Mouse (Mus musculus): Measurements from ENCODE around the gene Tspo2. TPM values are rescaled to one million over a fixed set of nuclear protein-coding genes. Genes with fewer than 3 reads are reported as not detected.

The Tspo2 gene
- polyA plus RNA-seq, 1 experiment: not detected

DNA sequence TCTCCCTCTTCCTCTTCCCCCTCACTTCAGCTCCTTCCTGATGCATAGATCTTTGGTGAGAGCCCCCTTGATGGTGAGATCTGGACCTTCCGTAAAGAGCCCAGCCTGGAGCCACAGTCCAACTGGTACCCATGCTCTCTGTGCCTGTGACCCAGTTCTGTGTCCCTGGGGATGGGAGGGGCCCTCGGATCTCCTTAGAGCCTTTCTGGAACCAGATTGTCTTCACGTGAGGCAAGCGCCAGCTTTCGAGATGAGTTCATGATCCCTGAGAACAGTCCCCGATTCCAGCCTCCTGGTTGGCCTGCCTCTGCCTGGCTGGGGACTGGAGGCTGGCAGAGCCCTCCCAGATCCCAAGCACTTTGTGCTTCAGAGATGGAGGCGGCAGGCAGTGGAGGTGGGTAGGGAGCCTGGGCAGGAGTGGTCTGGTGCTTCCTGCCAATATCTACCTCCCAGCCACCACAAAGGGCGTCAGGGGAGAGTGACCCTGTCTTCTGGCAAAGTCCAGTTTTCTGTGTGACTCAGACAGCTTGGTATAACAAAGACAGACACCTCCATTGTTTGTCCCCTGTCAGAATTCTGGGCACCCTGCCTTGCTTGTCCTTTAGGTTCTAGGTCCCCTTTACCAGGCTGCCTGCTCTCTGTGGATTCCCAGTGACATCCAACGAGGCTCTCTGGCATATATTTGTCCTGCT, 577 bp upstream of the Tspo2 start:
- peaks cover 29% of the 10 kb centered on the region for H3K4me1 ChIP-seq
- no peak for TF ChIP-seq FLI1 (IDR thresholded peaks at IDR 0.05; ENCODE audit: low read length)
- TF ChIP-seq GATA1 (IDR thresholded peaks at IDR 0.05; ENCODE audit: borderline replicate concordance, low read length): no peak
- no peaks in the 10 kb centered on the region for H3K9me3 ChIP-seq
- no peaks in the 10 kb centered on the region for H3K36me3 ChIP-seq (replicated peaks; ENCODE audit: low read length)
- H3K4me3 ChIP-seq (replicated peaks): no peak overlapping the region
- peaks cover 13% of the 10 kb centered on the region for H3K27me3 ChIP-seq (replicated peaks)

DNA sequence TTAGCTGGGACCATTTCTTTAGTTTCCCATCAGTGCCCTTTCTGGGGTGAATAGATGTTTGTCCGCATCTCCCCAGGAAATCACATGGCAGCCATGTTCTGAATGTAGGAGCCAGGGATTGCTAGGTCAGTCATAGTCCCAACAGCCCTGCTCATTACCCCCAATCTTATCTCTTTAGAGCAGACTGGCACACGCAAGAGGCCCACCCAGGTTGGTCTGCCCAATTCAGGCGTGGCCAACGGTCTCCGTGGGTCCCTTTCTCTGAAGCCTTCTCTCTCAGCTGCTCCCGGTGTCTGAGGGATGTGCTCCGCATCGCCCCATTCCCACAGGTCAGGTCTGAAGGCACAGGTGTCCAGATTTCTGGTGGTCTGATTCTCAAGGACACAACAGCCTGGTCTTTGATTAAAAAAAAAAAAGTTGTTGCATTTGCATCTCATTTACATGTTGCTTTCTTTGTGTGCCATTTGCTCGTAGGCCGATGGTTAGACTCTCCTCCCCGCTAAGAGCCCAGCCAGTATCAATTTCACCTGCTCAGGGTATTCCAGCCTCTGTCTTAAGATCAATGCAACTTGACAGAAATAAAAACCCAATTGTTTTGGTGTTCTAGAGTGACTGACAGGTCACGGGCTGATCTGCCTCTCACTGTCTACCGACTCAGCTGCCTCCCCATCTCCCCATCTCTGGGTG, 513 bp downstream of the Tspo2 start:
- Histone ChIP-seq H3K4me1 (peaks cover 29% of the 10 kb centered on the region), H3K4me3 (replicated peaks) (no peak overlapping the region)

DNA sequence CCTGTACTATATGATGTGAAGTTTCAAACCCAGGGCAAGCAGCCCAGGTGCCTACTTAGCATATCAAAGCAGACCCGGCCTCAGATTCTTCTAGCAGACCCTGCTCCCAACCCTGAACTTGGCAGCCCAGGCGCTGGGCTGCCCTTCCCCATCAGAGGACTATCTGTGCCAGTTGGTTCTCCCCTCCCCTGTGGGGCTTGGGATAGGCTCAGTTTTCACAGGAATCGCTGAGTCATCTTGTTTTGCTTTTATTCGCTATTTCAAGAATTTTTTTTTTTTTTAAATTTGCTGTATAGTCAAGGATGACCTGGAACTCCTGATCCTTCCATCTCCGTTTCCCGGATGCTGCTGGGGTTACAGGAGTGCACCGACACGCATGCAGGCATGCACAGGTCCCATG, 3.6 kb downstream of the Tspo2 start:
- peaks cover 29% of the 10 kb centered on the region for H3K4me1 ChIP-seq
- peak overlapping the region; percentile 70 for H3K4me3 ChIP-seq (replicated peaks)
- H3K27me3 ChIP-seq (replicated peaks): peaks cover 18% of the 10 kb centered on the region
- no peaks in the 10 kb centered on the region for H3K9me3 ChIP-seq
- TF ChIP-seq FLI1 (IDR thresholded peaks at IDR 0.05; ENCODE audit: low read length) (no peak), GATA1 (IDR thresholded peaks at IDR 0.05; ENCODE audit: borderline replicate concordance, low read length) (no peak)
- H3K36me3 ChIP-seq (replicated peaks; ENCODE audit: low read length): no peaks in the 10 kb centered on the region

More for the DNA sequence above, 513 bp downstream of the Tspo2 start:
- no peaks in the 10 kb centered on the region for H3K36me3 ChIP-seq (replicated peaks; ENCODE audit: low read length)
- TF ChIP-seq GATA1 (IDR thresholded peaks at IDR 0.05; ENCODE audit: borderline replicate concordance, low read length) (no peak), FLI1 (IDR thresholded peaks at IDR 0.05; ENCODE audit: low read length) (no peak)
- no peaks in the 10 kb centered on the region for H3K9me3 ChIP-seq
- H3K27me3 ChIP-seq (replicated peaks): peaks cover 15% of the 10 kb centered on the region

DNA sequence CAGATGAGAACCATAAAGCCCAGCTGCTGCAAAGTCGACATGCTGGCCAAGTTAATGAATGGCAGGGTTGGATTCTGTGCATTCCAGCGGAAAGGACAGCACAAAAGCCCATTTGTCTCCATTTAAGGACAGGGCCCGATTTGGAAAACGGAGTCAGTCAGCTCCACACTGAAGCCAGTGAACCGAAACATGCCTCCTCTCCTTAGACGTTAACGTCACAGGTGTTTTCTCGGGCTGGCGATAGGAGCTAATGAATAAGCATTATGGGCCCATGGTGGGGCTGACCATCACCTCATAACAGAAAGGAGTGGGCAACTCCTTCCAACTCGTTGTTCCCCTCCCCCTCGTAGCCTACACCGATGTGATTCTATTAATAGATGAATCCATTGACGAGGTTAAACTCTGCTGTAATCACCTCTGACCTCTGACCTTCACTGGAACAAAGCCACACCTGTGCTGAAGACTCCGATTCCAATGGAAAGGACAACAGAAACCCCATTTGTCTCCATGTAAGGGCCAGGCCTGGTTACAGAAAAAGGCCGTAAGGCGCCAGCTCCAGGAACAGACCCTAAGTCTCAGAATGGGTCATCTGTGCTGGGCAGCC, 7.7 kb downstream of the Tspo2 start:
- Histone ChIP-seq H3K36me3 (replicated peaks; ENCODE audit: low read length) (no peaks in the 10 kb centered on the region), H3K9me3 (0 out of 2 replicates have a peak, but pooled peaks cover 4% of the 10 kb centered on the region), H3K4me1 (peaks cover 12% of the 10 kb centered on the region), H3K4me3 (replicated peaks) (no peak overlapping the region), H3K27me3 (replicated peaks) (peaks cover 8% of the 10 kb centered on the region)
- TF ChIP-seq FLI1 (IDR thresholded peaks at IDR 0.05; ENCODE audit: low read length): no peak
- no peak for TF ChIP-seq GATA1 (IDR thresholded peaks at IDR 0.05; ENCODE audit: borderline replicate concordance, low read length)

DNA sequence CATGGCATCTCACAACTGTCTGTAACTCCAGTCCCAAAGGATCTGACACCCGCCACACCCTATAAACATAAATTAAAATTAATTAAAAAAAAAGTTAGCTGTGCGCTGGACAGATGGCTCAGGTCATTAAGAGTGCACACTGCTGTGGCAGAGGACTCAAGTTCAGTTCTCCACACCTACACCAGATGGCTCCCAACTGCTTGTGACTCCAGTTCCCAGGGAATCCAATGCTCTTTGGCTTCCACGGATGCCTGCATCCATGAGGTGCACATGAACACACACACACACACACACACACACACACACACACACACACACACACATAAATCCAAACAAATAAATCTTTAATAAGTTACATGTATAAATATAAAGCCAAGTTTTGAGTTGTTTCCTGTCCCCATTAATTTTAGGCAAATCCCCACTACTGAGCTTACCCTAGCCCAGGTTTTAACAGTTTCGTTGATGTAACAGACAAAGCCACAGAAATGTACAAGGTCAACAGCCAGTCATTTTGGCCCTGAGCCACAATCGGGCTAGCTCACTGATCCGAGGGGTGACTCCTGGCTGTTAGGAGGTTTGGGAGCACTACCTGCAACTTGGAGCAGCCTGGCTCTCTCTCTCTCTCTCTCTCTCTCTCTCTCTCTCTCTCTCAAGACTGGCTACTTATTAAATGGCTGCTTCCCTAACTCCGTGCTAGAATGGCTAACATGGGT, 8.4 kb downstream of the Tspo2 start:
- Histone ChIP-seq H3K9me3 (0 out of 2 replicates have a peak, but pooled peaks cover 4% of the 10 kb centered on the region), H3K4me3 (replicated peaks) (no peak overlapping the region), H3K27me3 (replicated peaks) (peaks cover 5% of the 10 kb centered on the region), H3K36me3 (replicated peaks; ENCODE audit: low read length) (no peaks in the 10 kb centered on the region), H3K4me1 (peaks cover 5% of the 10 kb centered on the region)
- TF ChIP-seq GATA1 (IDR thresholded peaks at IDR 0.05; ENCODE audit: borderline replicate concordance, low read length) (no peak), FLI1 (IDR thresholded peaks at IDR 0.05; ENCODE audit: low read length) (no peak)

DNA sequence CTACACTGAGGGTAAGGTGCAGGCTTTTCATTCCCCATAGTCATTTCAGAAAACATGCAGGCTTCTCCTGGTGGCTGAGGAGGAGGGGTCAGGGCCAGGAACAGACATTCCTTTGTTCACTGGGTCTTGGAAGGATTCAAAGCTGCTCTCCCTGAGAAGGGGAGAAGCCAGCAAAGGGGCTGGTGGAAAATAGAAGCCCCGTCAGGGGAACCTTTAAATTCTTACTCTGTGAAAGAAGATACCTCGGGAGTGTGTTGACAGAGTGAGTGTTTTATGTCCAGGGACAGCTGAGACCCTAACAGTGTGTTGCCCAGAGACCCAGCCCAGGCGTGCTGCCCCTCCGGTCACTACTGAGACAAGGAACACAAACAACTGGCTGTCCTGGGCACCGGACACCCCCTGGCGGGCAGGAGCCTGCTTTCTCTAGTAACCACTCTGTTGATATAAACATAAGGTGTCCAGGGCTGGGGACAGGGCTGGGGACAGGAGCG, 13.9 kb downstream of the Tspo2 start:
- Histone ChIP-seq H3K36me3 (replicated peaks; ENCODE audit: low read length) (no peaks in the 10 kb centered on the region), H3K4me1 (peaks cover 13% of the 10 kb centered on the region), H3K9me3 (0 out of 2 replicates have a peak, but pooled peaks cover 4% of the 10 kb centered on the region), H3K4me3 (replicated peaks) (no peak overlapping the region), H3K27me3 (replicated peaks) (peaks cover 7% of the 10 kb centered on the region)
- TF ChIP-seq FLI1 (IDR thresholded peaks at IDR 0.05; ENCODE audit: low read length): no peak
- no peak for TF ChIP-seq GATA1 (IDR thresholded peaks at IDR 0.05; ENCODE audit: borderline replicate concordance, low read length)

DNA sequence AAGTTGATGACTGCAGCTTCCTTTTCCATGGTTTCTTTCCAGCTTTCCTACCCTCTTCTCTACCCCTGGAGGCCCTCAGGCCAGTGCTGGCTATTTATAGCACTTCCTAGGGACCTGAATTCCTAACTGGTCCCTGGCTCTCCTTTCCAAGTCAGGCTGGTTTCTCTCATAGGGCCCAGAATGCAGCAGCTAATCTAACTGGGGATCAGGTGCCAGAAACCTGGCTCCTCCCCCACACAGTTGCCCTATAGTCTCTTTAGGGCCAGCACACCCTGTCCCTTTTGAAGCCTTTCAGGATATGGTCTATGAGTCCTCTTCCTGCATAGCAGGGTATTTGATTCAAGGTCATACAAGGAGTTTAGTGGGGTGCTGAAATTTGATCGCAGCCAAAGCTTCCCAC, 14.8 kb downstream of the Tspo2 start:
- H3K36me3 ChIP-seq (replicated peaks; ENCODE audit: low read length): no peaks in the 10 kb centered on the region
- peaks cover 7% of the 10 kb centered on the region for H3K27me3 ChIP-seq (replicated peaks)
- H3K4me3 ChIP-seq (replicated peaks): no peak overlapping the region
- peaks cover 21% of the 10 kb centered on the region for H3K4me1 ChIP-seq
- H3K9me3 ChIP-seq: 0 out of 2 replicates have a peak, but pooled peaks cover 4% of the 10 kb centered on the region
- no peak for TF ChIP-seq FLI1 (IDR thresholded peaks at IDR 0.05; ENCODE audit: low read length)
- no peak for TF ChIP-seq GATA1 (IDR thresholded peaks at IDR 0.05; ENCODE audit: borderline replicate concordance, low read length)

DNA sequence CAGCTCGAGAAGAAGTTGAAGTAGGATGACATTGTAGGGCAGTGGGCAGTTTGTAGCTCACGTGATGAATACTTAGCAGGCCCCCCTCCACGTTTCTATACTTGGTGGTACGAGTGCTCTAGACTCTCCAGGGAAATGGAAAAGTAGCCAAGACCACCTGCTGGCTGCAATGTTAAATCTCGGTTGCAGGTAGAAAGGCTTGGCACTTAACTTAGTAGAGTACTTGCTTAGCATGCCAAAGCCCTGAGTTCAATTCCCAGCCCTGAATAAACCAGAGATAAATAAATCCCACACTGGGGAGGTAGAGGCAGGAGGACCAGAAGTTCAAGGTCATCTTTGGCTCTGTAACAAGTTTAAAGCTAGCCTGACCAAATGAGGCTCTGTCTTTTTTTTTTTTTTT, 16.8 kb downstream of the Tspo2 start:
- TF ChIP-seq FLI1 (IDR thresholded peaks at IDR 0.05; ENCODE audit: low read length): no peak
- no peak for TF ChIP-seq GATA1 (IDR thresholded peaks at IDR 0.05; ENCODE audit: borderline replicate concordance, low read length)
- Histone ChIP-seq H3K4me1 (peaks cover 38% of the 10 kb centered on the region), H3K36me3 (replicated peaks; ENCODE audit: low read length) (no peaks in the 10 kb centered on the region), H3K4me3 (replicated peaks) (no peak overlapping the region), H3K9me3 (no peaks in the 10 kb centered on the region), H3K27me3 (replicated peaks) (peaks cover 7% of the 10 kb centered on the region)

DNA sequence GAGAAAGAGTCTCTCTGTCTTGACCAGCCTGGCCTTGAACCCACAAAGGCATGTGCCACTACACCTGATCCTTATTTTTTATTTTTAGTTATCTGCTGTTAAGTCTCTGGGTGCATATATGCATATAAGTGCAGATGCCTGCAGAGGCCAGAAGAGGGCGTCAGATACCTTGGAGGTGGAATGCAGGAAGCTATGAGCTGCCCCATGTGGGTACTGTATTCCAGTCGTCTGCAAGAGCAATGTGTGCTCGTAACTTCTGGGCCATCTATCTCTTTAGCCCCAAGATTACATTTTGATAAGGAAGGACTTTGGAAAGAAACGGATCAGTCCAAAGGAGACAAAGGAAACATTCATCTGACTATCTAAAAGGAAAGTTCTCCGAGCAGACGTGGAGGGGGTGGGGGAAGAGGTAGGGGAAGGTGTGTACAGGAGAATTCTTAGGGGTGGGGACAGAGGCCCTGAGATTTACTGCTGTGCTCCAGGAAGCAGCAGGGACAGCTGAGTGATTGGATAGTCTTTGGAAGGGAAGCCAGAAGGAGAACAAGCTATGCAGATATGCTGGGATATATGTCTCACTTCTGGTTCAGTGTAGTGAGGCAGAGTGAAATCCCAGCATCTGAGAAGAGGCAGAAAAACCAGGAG, 17.5 kb downstream of the Tspo2 start:
- no peak overlapping the region for H3K4me3 ChIP-seq (replicated peaks)
- peaks cover 42% of the 10 kb centered on the region for H3K4me1 ChIP-seq
- H3K36me3 ChIP-seq (replicated peaks; ENCODE audit: low read length): no peaks in the 10 kb centered on the region
- H3K27me3 ChIP-seq (replicated peaks): peaks cover 7% of the 10 kb centered on the region
- no peaks in the 10 kb centered on the region for H3K9me3 ChIP-seq
- TF ChIP-seq GATA1 (IDR thresholded peaks at IDR 0.05; ENCODE audit: borderline replicate concordance, low read length) (no peak), FLI1 (IDR thresholded peaks at IDR 0.05; ENCODE audit: low read length) (no peak)

All from megakaryocyte, embryonic 14.5 days (primary cell).